Mouse (Mus musculus) forebrain, embryonic 13.5 days (tissue): Measurements from ENCODE around the gene Tmem234. TPM values are rescaled to one million over a fixed set of nuclear protein-coding genes. Genes with fewer than 3 reads are reported as not detected.

Experiments
- ATAC-seq: fragments of 200-750 bp; cut with Nextera tagmentation; 2 replicates; pipeline ENCODE4 v1.8.0; 2017
- H3K27ac ChIP-seq: fragments of 300-500 bp; sonication (generic); 2 replicates; pipeline ENCODE4 v1.5.1; 2015; ENCODE audit warnings: inconsistent platforms, mild to moderate bottlenecking, moderate library complexity
- H3K27me3 ChIP-seq: fragments of 300-500 bp; sonication (generic); 2 replicates; pipeline ENCODE4 v1.6.1; 2015; ENCODE audit warnings: mild to moderate bottlenecking, inconsistent platforms
- H3K36me3 ChIP-seq: fragments of 300-500 bp; sonication (generic); 2 replicates; pipeline ENCODE4 v1.6.1; 2015; ENCODE audit warnings: mild to moderate bottlenecking, inconsistent platforms; ENCODE audit not compliant: poor library complexity, severe bottlenecking
- H3K4me1 ChIP-seq: fragments of 300-500 bp; sonication (generic); 2 replicates; pipeline ENCODE4 v1.6.1; 2015; ENCODE audit warnings: inconsistent platforms
- H3K4me2 ChIP-seq: fragments of 300-500 bp; sonication (generic); 2 replicates; pipeline ENCODE4 v1.6.1; 2015; ENCODE audit warnings: inconsistent platforms, mild to moderate bottlenecking, moderate library complexity
- H3K4me3 ChIP-seq: fragments of 300-500 bp; sonication (generic); 2 replicates; pipeline ENCODE4 v1.5.1; 2015; ENCODE audit warnings: mild to moderate bottlenecking, inconsistent platforms
- H3K9ac ChIP-seq: fragments of 300-500 bp; sonication (generic); 2 replicates; pipeline ENCODE4 v1.6.1; 2015; ENCODE audit warnings: mild to moderate bottlenecking, inconsistent platforms
- H3K9me3 ChIP-seq: fragments of 300-500 bp; sonication (generic); replicated peaks from 2 replicates; pipeline ENCODE4 v1.6.1; 2016; ENCODE audit warnings: inconsistent platforms
- WGBS: fragments of 180-500 bp; shearing (Covaris S2); methylation state at CpG from one replicate; pipeline ENCODE4 v1.1.7; 2015; 5-methylcytosine and 5-hydroxymethylcytosine counted together
- microRNA-seq: library from miRNA; unstranded; fragments of <30 nt; microRNA quantifications from one replicate; pipeline ENCODE4, GENCODE M21; 2016
- polyA plus RNA-seq: library from polyadenylated mRNA; unstranded; fragments of >200 nt; fragmentation: Nextera tagmentation; extraction: Ambion mirVana; gene quantifications from 2 replicates; pipeline ENCODE4 v1.2.1, GENCODE M21; 2015

Gene Tmem234
- polyA plus RNA-seq, 1 experiment from 2014 or later: 186 TPM

GRCm38 (mm10) chr4:129654770-129655169 lies 54.3 kb downstream of the Tmem234 start:
- Histone ChIP-seq H3K4me3 (no peak overlapping the region), H3K9me3 (no peaks in the 10 kb centered on the region), H3K36me3 (peaks cover 94% of the 10 kb centered on the region), H3K4me1 (no peaks in the 10 kb centered on the region), H3K4me2 (no peak overlapping the region), H3K27me3 (no peaks in the 10 kb centered on the region), H3K9ac (no peak overlapping the region), H3K27ac (no peak overlapping the region)
- no peak for ATAC-seq
- 91% methylated on average over 14 of the region's 14 CpGs for WGBS

DNA sequence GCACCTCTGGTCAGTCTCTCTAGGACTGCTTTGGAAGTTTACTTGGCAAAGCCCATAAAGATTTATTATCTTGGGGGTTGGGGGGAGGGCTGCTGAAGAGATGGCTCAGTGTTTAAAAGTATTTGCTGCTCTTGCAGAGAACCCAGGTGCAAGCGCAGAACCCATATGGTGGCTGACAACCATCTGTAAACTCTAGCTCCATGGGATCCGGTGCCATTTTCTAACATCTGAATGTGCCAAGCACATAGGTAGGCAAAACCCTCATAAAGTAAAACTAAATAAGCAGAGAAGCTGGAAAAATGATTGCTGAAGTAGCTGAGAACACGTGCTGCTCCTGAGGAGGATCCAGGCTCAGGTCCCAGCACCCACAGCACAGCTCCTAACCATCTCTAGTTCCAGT lies 61.1 kb downstream of the Tmem234 start:
- no peak overlapping the region for H3K27ac ChIP-seq
- 89% methylated on average over 3 of the region's 3 CpGs for WGBS
- H3K9me3 ChIP-seq: no peaks in the 10 kb centered on the region
- H3K4me2 ChIP-seq: no peak overlapping the region
- H3K9ac ChIP-seq: no peak overlapping the region
- H3K27me3 ChIP-seq: no peaks in the 10 kb centered on the region
- H3K36me3 ChIP-seq: peaks cover 57% of the 10 kb centered on the region
- no peak overlapping the region for H3K4me3 ChIP-seq
- no peak for ATAC-seq
- H3K4me1 ChIP-seq: no peaks in the 10 kb centered on the region

DNA sequence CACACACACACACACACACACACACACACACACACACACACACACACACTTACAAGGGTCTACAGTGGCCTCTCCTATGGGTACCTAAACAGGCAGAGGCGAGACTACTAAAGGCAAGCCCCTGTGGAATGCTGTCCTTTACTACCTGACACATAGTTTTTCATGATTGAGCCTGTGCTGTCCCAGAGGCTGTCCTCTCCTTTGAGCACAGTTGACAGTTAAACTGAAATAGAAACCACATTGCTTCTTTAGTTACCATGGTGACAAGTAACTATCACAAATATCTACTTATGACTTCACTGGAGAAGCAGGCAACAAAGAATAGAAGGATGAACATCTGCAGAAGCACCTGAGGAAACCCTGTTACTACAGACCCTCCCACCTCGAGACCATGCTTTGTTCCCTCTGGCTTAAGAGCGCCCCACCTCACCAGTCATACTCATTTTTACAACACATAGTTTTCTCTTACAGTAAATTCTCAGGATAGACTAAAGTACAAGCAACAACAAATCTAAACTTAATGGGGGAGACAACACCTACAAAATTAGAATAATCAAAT lies 61.9 kb downstream of the Tmem234 start:
- H3K27ac ChIP-seq: no peak overlapping the region
- no peak overlapping the region for H3K4me3 ChIP-seq
- 81% methylated on average over 3 of the region's 3 CpGs for WGBS
- H3K27me3 ChIP-seq: no peaks in the 10 kb centered on the region
- H3K4me1 ChIP-seq: no peaks in the 10 kb centered on the region
- H3K9ac ChIP-seq: no peak overlapping the region
- H3K36me3 ChIP-seq: peaks cover 53% of the 10 kb centered on the region
- H3K4me2 ChIP-seq: no peak overlapping the region
- no peak for ATAC-seq
- no peaks in the 10 kb centered on the region for H3K9me3 ChIP-seq

DNA sequence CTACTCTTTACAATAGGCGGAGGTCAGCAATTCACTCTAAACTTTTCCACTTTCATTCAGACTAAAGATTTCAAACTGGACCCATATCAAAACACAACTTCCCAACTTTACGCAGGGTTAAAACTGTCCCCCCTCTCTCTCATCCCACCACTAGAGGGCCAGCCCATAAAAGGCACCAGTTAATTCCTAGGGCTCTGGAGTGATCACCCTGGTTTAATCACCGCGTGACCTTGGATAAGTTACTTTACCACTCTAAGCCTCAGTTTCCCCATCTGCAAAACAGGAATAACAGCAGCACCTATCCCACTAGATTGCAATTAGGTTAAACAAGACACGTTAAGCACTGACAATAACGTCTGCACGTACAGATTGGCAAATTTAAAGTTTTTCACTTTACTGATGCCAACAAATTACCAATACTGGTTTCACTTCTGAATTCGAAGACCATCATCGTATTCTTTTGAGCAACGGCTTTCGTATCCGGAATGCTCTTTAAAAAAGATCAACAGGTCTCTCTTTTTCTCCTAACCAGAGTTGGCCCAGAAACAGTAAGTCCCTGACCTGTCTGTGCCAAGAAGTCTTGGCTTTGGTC lies 71.1 kb downstream of the Tmem234 start:
- peak overlapping the region; percentile 88 for H3K27ac ChIP-seq

DNA sequence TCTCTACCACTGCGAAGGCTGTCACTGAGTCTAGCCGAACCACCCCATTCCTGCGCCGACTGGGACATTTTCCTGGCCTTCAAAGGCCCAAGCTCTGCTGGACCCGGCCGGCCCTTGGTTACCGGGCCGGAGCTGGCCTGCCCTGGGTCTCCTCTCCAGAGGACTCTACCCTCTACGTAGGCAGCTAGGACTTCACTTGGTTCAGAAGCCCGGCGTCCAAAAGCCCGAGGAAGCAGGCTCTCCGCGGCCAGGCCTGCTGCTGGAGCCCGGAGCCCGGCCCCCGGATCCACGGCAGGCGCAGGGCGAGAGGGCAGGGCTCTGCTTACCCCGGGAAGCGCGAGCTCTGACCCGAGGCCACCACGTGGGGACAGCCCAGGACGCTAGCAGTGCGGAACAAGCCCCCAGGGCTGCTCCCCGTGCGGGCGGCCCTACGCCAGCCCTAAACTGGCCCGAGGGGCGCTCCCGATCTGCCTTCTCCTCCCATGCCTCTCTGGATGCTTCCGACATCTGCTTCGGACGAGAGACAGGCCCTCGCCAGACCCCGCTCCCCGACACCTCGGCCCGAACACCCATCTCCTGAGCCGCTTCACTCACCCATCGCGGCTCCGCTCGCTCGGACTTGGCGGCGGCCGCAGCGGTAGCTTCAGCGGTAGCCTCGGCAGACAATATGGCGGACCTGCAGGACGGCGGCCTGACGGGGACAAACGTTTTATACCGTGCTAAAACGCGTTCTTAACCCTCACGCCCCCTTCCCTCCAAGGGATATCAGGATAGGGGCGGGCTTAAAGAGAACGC lies 71.8 kb downstream of the Tmem234 start, which contains the start of gene Kpna6:
Gene Kpna6, minus strand, starts transcription at position 685 of the 795 bp plus-strand sequence.
- peaks cover 23% of the 10 kb centered on the region for H3K4me1 ChIP-seq
- peak within 1 kb of the TSS; percentile 98 for H3K4me2 ChIP-seq
- H3K36me3 ChIP-seq: peaks cover 28% of the 10 kb centered on the region
- peak; percentile 91 for ATAC-seq
- peak within 1 kb of the TSS; percentile 100 for H3K4me3 ChIP-seq
- H3K27ac ChIP-seq: peak within 1 kb of the TSS; percentile 88
- no peaks in the 10 kb centered on the region for H3K27me3 ChIP-seq
- no peaks in the 10 kb centered on the region for H3K9me3 ChIP-seq
- peak within 1 kb of the TSS; percentile 96 for H3K9ac ChIP-seq
- under 1% methylated on average over 59 of the region's 65 CpGs for WGBS

More for the DNA sequence above, 71.1 kb downstream of the Tmem234 start:
- Histone ChIP-seq H3K27me3 (no peaks in the 10 kb centered on the region), H3K4me3 (peak overlapping the region; percentile 100), H3K9me3 (no peaks in the 10 kb centered on the region), H3K4me2 (peak overlapping the region; percentile 98), H3K4me1 (peaks cover 23% of the 10 kb centered on the region), H3K9ac (peak overlapping the region; percentile 96), H3K36me3 (peaks cover 24% of the 10 kb centered on the region)
- WGBS: 8% methylated on average over 12 of the region's 12 CpGs
- ATAC-seq: peak; percentile 61; the same call in 1 of the 2 replicates

DNA sequence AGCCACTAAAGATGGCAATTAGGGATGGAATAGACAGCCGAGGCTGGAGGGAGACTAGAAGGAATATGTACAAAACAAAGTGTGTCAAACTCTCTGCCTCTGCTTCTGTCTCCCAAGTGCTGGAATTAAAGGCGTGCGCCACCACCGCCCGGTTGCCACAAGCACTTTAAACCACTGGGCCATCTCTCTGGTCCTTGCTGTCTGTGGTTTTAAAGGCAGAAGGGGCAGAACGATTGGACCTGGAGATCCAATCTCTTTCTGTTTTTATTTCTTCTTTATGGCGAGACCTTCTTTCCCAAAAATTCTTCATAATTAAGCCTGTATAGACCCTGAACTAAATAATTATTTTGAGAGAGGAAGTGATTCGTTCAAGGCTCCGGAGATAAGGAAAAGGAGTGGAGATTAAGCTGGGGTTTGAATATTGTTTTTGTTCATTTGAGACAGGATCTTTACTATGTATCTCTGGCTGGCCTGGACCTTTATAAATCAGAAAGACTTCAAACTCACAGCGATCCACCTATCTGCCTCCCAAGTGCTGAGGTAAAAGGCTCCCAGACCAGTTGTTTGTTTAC lies 72.5 kb downstream of the Tmem234 start:
- Histone ChIP-seq H3K9ac (peak overlapping the region; percentile 96), H3K4me1 (peaks cover 23% of the 10 kb centered on the region), H3K36me3 (peaks cover 31% of the 10 kb centered on the region), H3K27me3 (no peaks in the 10 kb centered on the region), H3K4me2 (peak overlapping the region; percentile 98), H3K4me3 (peak overlapping the region; percentile 100), H3K27ac (peak overlapping the region; percentile 88; the same call in 1 of the 2 replicates), H3K9me3 (no peaks in the 10 kb centered on the region)
- 11% methylated on average over 10 of the region's 10 CpGs for WGBS
- no peak for ATAC-seq

Small RNA genes within 50 kb of the gene (microRNA-seq; reads per million reads assigned to microRNA genes)
- not detected for gene Mir8119

Other genes with a start within 250 kb of the Tmem234 start
- 12.9 and 13.6 TPM in 2 replicates for gene Zbtb8a, start 222.6 kb upstream of the Tmem234 start, polyA plus RNA-seq
- gene Zbtb8b, start 159.8 kb upstream of the Tmem234 start, polyA plus RNA-seq: 4.3 and 5.3 TPM in 2 replicates
- gene Bsdc1, start 139.1 kb upstream of the Tmem234 start, polyA plus RNA-seq: 32.8 and 33.6 TPM in 2 replicates
- not detected in 2 replicates for gene Tssk3, start 109.6 kb upstream of the Tmem234 start, polyA plus RNA-seq
- gene Fam229a, start 109.5 kb upstream of the Tmem234 start, polyA plus RNA-seq: not detected in 2 replicates
- gene Marcksl1, start 87.1 kb upstream of the Tmem234 start, polyA plus RNA-seq: 1,756 and 1,774 TPM in 2 replicates
- gene Hdac1, start 58.0 kb upstream of the Tmem234 start, polyA plus RNA-seq: 189 and 191 TPM in 2 replicates
- 7.6 and 9.2 TPM in 2 replicates for gene Lck, start 27.0 kb upstream of the Tmem234 start, polyA plus RNA-seq
- 0.31 and 0.68 TPM in 2 replicates for gene Fam167b, start 22.1 kb upstream of the Tmem234 start, polyA plus RNA-seq
- 251 and 261 TPM in 2 replicates for gene Eif3i, start within 50 bp of the Tmem234 start, polyA plus RNA-seq
- gene Dcdc2b, start 13.6 kb downstream of the Tmem234 start, polyA plus RNA-seq: 2.3 and 4.5 TPM in 2 replicates
- gene Iqcc, start 18.4 kb downstream of the Tmem234 start, polyA plus RNA-seq: 30.1 and 31.5 TPM in 2 replicates
- gene Ccdc28b, start 23.3 kb downstream of the Tmem234 start, polyA plus RNA-seq: 97.7 and 104 TPM in 2 replicates
- 75.9 and 79.8 TPM in 2 replicates for gene Txlna, start 40.4 kb downstream of the Tmem234 start, polyA plus RNA-seq
- 14.4 and 15.8 TPM in 2 replicates for gene Kpna6, start 72.1 kb downstream of the Tmem234 start, polyA plus RNA-seq
- 15.5 and 21.1 TPM in 2 replicates for gene Tmem39b, start 96.2 kb downstream of the Tmem234 start, polyA plus RNA-seq
- gene Khdrbs1, start 141.6 kb downstream of the Tmem234 start, polyA plus RNA-seq: 190 TPM in 2 replicates
- 358 and 389 TPM in 2 replicates for gene Ptp4a2, start 210.6 kb downstream of the Tmem234 start, polyA plus RNA-seq